Mouse (Mus musculus) neural tube, embryonic 14.5 days (tissue): ENCODE results near the gene Ttc7. TPM values are rescaled to one million over a fixed set of nuclear protein-coding genes. Genes with fewer than 3 reads are reported as not detected.

Experiments
- ATAC-seq: fragments of 200-750 bp; cut with Nextera tagmentation; 2 replicates; pipeline ENCODE4 v1.8.0; 2017; ENCODE audit warnings: low read depth, mild to moderate bottlenecking, moderate TSS enrichment, moderate library complexity
- H3K27ac ChIP-seq: fragments of 300-500 bp; sonication (generic); 2 replicates; pipeline ENCODE4 v1.5.1; 2014; ENCODE audit warnings: low read depth, mild to moderate bottlenecking, control low read depth, low read length, moderate library complexity, mixed read lengths
- H3K27me3 ChIP-seq: fragments of 300-500 bp; sonication (generic); 2 replicates; pipeline ENCODE4 v1.6.1; 2014; ENCODE audit warnings: low read length; ENCODE audit not compliant: control insufficient read depth, insufficient read depth
- H3K36me3 ChIP-seq: fragments of 300-500 bp; sonication (generic); 2 replicates; pipeline ENCODE4 v1.6.1; 2014; ENCODE audit warnings: low read length, mixed read lengths; ENCODE audit not compliant: control insufficient read depth, insufficient read depth
- H3K4me1 ChIP-seq: fragments of 300-500 bp; sonication (generic); 2 replicates; pipeline ENCODE4 v1.6.1; 2014; ENCODE audit warnings: low read length; ENCODE audit not compliant: control insufficient read depth, insufficient read depth
- H3K4me2 ChIP-seq: fragments of 300-500 bp; sonication (generic); 2 replicates; pipeline ENCODE4 v1.6.1; 2014; ENCODE audit warnings: mild to moderate bottlenecking, low read depth, low read length, control low read depth
- H3K4me3 ChIP-seq: fragments of 300-500 bp; sonication (generic); 2 replicates; pipeline ENCODE4 v1.5.1; 2014; ENCODE audit warnings: low read depth, low read length, control low read depth, mixed read lengths
- H3K9ac ChIP-seq: fragments of 300-500 bp; sonication (generic); replicated peaks from 2 replicates; pipeline ENCODE4 v1.6.1; 2014; ENCODE audit warnings: low read depth, mild to moderate bottlenecking, control low read depth, low read length, mixed read lengths
- H3K9me3 ChIP-seq: fragments of 300-500 bp; sonication (generic); 2 replicates; pipeline ENCODE4 v1.6.1; 2016; ENCODE audit warnings: low read length; ENCODE audit not compliant: control insufficient read depth
- WGBS: fragments of 180-500 bp; shearing (Covaris S2); extraction: QIAGEN DNeasy Blood & Tissue Kit; methylation state at CpG from one replicate; pipeline ENCODE4 v1.1.7; 2014; 5-methylcytosine and 5-hydroxymethylcytosine counted together
- polyA plus RNA-seq: library from polyadenylated mRNA; unstranded; fragments of >200 nt; fragmentation: Nextera tagmentation; extraction: Ambion mirVana; gene quantifications from 2 replicates; pipeline ENCODE4 v1.2.1, GENCODE M21; 2014

Gene Ttc7
- polyA plus RNA-seq, 1 experiment from 2014 or later: 7.2 TPM

DNA sequence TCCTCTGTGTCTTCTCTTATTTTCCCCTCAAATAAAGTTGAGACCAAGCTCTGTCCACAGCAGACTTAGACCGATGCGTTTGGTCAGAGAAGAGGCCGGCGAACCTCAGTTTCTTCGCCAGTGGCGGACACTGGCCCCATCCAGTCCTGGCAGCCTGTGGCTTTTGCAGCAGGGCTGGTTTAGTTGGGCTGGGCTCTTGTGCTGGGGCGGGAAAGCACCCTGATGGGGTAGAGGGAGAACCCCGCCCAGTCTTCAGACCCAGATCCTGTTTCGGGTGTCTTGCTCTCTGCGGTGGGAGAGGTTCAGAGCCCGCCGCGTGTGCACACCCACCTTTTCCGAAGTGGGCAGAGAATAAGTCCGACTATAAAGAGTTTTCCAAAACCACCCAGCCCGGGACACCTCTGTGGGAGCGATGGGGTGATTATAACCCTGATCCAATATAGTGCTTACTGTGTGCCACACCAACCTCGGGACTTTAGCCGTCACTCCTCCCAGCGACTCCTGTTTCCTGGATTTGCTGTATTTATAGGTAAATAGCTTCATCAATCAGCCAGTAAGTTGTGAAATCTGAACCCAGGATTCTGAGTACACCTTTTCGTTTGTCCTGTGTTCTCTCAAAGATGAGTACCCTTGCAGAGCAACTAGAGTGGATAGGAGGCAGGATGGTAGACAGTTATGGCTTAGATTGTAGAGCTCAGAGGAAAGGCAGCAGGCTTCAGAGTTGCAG, 1.2 kb downstream of the Ttc7 start:
- Histone ChIP-seq H3K4me3 (peak overlapping the region; percentile 71), H3K9me3 (no peaks in the 10 kb centered on the region), H3K4me1 (peaks cover 10% of the 10 kb centered on the region; the same call in 1 of the 2 replicates), H3K27me3 (peaks cover 6% of the 10 kb centered on the region; the same call in 1 of the 2 replicates), H3K36me3 (no peaks in the 10 kb centered on the region), H3K27ac (no peak overlapping the region), H3K4me2 (peak overlapping the region; percentile 91), H3K9ac (peak overlapping the region; percentile 80; the same call in 1 of the 2 replicates)
- ATAC-seq: no peak
- WGBS: 3% methylated on average over 21 of the region's 21 CpGs

DNA sequence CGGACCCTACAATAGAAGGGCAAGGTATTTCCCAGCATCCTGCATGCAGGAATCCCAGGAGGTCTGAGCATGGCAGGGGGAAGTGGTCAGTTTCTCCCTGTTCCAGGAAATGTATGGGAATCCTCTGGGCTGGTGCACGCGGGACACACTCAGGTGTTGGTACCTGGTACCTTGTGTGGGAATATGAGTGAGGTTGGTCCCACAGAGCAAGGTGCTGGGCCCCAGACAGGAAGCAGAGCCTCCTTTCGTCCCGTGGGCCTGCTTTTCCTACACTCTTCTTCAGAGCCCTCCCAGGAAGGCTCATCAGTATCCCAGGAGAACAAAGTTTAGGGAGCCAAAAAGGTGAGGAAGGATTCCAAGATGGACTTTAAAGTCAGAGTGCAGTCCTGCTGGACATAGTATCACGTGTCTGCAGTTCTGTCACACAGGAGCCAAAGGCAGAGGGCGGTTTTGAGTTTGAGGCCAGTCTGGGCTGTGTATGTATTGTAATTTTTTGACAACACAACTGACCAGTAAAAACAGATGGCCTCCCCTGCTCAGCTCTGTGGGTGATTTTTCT, 1.9 kb downstream of the Ttc7 start:
- H3K9me3 ChIP-seq: no peaks in the 10 kb centered on the region
- peaks cover 6% of the 10 kb centered on the region; the same call in 1 of the 2 replicates for H3K27me3 ChIP-seq
- no peak overlapping the region for H3K27ac ChIP-seq
- peaks cover 10% of the 10 kb centered on the region; the same call in 1 of the 2 replicates for H3K4me1 ChIP-seq
- H3K36me3 ChIP-seq: no peaks in the 10 kb centered on the region
- peak overlapping the region; percentile 91; the same call in 1 of the 2 replicates for H3K4me2 ChIP-seq
- no peak overlapping the region for H3K9ac ChIP-seq
- 74% methylated on average over 7 of the region's 7 CpGs for WGBS
- no peak overlapping the region for H3K4me3 ChIP-seq
- no peak for ATAC-seq

DNA sequence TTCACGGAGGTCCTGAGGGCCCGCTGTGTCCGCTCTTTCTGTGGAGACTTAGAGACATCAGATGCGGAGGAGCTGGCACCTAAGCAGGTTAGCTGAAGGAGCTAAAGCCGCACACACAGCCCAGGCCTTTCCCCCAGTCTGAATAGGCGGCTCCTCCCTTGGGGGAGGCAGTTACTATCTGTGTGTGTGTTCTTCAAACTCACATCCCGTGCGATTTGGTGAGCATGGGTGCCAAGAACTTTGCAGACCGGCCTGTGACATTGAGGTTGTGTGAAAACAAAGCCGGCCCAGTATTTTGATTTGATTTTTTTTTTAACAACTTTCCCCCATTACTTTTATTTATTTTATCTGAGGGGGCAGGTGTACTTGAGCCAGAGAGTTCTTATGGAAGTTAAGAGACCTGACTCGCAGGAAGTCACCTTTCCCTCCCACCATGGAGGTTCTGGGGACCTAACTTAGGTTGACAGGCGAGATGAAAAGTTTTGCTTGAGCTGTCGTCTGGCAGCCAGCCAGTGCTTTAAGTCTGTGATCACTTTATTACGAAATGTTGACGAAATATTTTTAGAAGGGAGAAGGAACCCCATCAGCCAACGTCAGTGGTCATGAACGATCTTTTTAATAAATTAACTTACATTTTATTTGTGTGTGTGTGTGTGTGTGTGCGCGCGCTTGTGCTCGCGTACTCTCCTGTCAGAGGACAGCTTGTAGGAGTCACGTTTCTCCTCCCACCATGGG, 3.2 kb downstream of the Ttc7 start:
- Histone ChIP-seq H3K4me1 (peaks cover 10% of the 10 kb centered on the region; the same call in 1 of the 2 replicates), H3K4me3 (no peak overlapping the region), H3K4me2 (no peak overlapping the region), H3K27me3 (peaks cover 6% of the 10 kb centered on the region; the same call in 1 of the 2 replicates), H3K9me3 (no peaks in the 10 kb centered on the region), H3K36me3 (no peaks in the 10 kb centered on the region), H3K9ac (no peak overlapping the region), H3K27ac (no peak overlapping the region)
- no peak for ATAC-seq
- WGBS: 84% methylated on average over 23 of the region's 23 CpGs

- no peak overlapping the region for H3K4me3 ChIP-seq
- peaks cover 6% of the 10 kb centered on the region; the same call in 1 of the 2 replicates for H3K27me3 ChIP-seq
- peaks cover 5% of the 10 kb centered on the region; the same call in 1 of the 2 replicates for H3K4me1 ChIP-seq
- no peak for ATAC-seq
- no peak overlapping the region for H3K4me2 ChIP-seq
- no peak overlapping the region for H3K27ac ChIP-seq
- no peaks in the 10 kb centered on the region for H3K9me3 ChIP-seq
- H3K9ac ChIP-seq: no peak overlapping the region
- no peaks in the 10 kb centered on the region for H3K36me3 ChIP-seq
- WGBS: 73% methylated on average over 8 of the region's 8 CpGs
Measured at GRCm38 (mm10) chr17:87286481-87287143, 3.9 kb downstream of the Ttc7 start.

- H3K27me3 ChIP-seq: peaks cover 6% of the 10 kb centered on the region; the same call in 1 of the 2 replicates
- H3K36me3 ChIP-seq: no peaks in the 10 kb centered on the region
- H3K4me1 ChIP-seq: peaks cover 4% of the 10 kb centered on the region; the same call in 1 of the 2 replicates
- no peak for ATAC-seq
- WGBS: 65% methylated on average over 8 of the region's 8 CpGs
- no peak overlapping the region for H3K4me2 ChIP-seq
- no peak overlapping the region for H3K4me3 ChIP-seq
- H3K9me3 ChIP-seq: no peaks in the 10 kb centered on the region
- H3K27ac ChIP-seq: no peak overlapping the region
- no peak overlapping the region for H3K9ac ChIP-seq
Measured at GRCm38 (mm10) chr17:87287197-87287777, 4.6 kb downstream of the Ttc7 start.

GRCm38 (mm10) chr17:87288131-87288530, 5.4 kb downstream of the Ttc7 start:
- Histone ChIP-seq H3K4me1 (peaks cover 4% of the 10 kb centered on the region; the same call in 1 of the 2 replicates), H3K4me2 (no peak overlapping the region), H3K27ac (no peak overlapping the region), H3K36me3 (no peaks in the 10 kb centered on the region), H3K4me3 (no peak overlapping the region), H3K9ac (no peak overlapping the region), H3K9me3 (no peaks in the 10 kb centered on the region), H3K27me3 (peaks cover 6% of the 10 kb centered on the region; the same call in 1 of the 2 replicates)
- no peak for ATAC-seq
- 43% methylated on average over 12 of the region's 12 CpGs for WGBS

DNA sequence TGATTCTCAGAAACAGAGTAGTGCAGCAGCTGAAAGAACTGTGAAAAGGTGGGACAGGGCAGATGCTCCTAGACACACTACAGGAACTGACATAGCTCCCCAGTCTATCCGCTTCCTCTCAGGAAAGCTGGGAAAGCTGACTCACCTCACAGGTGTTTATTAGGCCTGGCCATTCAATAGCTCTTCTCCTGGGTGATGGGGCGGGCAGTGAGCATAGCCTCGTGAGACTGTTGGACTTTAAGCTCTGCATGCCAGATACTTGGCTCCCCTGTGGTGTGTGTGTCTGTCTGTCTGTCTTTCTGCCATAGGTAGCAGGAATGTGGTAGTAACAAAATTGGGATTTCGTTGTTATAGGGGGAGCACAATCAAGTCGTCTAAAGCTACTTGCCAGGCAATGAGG, 6.7 kb downstream of the Ttc7 start:
- no peak for ATAC-seq
- WGBS: 78% methylated on average over 5 of the region's 5 CpGs
- no peaks in the 10 kb centered on the region for H3K9me3 ChIP-seq
- no peak overlapping the region for H3K4me2 ChIP-seq
- no peak overlapping the region for H3K4me3 ChIP-seq
- H3K27me3 ChIP-seq: peaks cover 4% of the 10 kb centered on the region; the same call in 1 of the 2 replicates
- no peak overlapping the region for H3K27ac ChIP-seq
- no peak overlapping the region for H3K9ac ChIP-seq
- H3K36me3 ChIP-seq: no peaks in the 10 kb centered on the region
- H3K4me1 ChIP-seq: no peaks in the 10 kb centered on the region

GRCm38 (mm10) chr17:87291037-87291436, 8.4 kb downstream of the Ttc7 start:
- Histone ChIP-seq H3K9ac (no peak overlapping the region), H3K9me3 (no peaks in the 10 kb centered on the region), H3K27ac (no peak overlapping the region), H3K27me3 (no peaks in the 10 kb centered on the region), H3K36me3 (no peaks in the 10 kb centered on the region), H3K4me1 (no peaks in the 10 kb centered on the region), H3K4me2 (no peak overlapping the region), H3K4me3 (no peak overlapping the region)
- 84% methylated on average over 7 of the region's 7 CpGs for WGBS
- no peak for ATAC-seq
